Mouse (Mus musculus): ENCODE data around the gene Fam78a.

Gene Fam78a

GRCm38 (mm10) chr2:32068811-32069607 is 15.6 kb downstream of the Fam78a start:
- DNase-seq (ENCODE audit: low spot score in 2 of 2), result no peak

- no peak for DNase-seq (ENCODE audit: low spot score in 2 of 2)
These were observed 18.7 kb downstream of the Fam78a start for GRCm38 (mm10) chr2:32066005-32066404.

- DNase-seq (ENCODE audit: low spot score in 2 of 2), result no peak
These were observed 19.3 kb downstream of the Fam78a start for GRCm38 (mm10) chr2:32065371-32065791.

- DNase-seq (ENCODE audit: low spot score in 2 of 2), result no peak
These were observed 19.7 kb downstream of the Fam78a start for GRCm38 (mm10) chr2:32064913-32065312.

- DNase-seq (ENCODE audit: low spot score in 2 of 2), result no peak
These were observed 21.1 kb downstream of the Fam78a start for GRCm38 (mm10) chr2:32063451-32064151.

- no peak for DNase-seq (ENCODE audit: low spot score in 2 of 2)
These were observed 21.8 kb downstream of the Fam78a start for GRCm38 (mm10) chr2:32062626-32063410.

GRCm38 (mm10) chr2:32061722-32062505 is 22.7 kb downstream of the Fam78a start:
- DNase-seq (ENCODE audit: low spot score in 2 of 2), result no peak

GRCm38 (mm10) chr2:32061189-32061588 is 23.5 kb downstream of the Fam78a start:
- DNase-seq (ENCODE audit: low spot score in 2 of 2), result no peak

GRCm38 (mm10) chr2:32060228-32060805 is 24.3 kb downstream of the Fam78a start:
- no peak for DNase-seq (ENCODE audit: low spot score in 2 of 2)

- no peak for DNase-seq (ENCODE audit: low spot score in 2 of 2)
These were observed 25.0 kb downstream of the Fam78a start for GRCm38 (mm10) chr2:32059613-32060012.

- no peak for DNase-seq (ENCODE audit: low spot score in 2 of 2)
These were observed 25.9 kb downstream of the Fam78a start for GRCm38 (mm10) chr2:32058716-32059115.

GRCm38 (mm10) chr2:32058241-32058640 is 26.4 kb downstream of the Fam78a start:
- no peak for DNase-seq (ENCODE audit: low spot score in 2 of 2)

GRCm38 (mm10) chr2:32057794-32058193 is 26.9 kb downstream of the Fam78a start:
- no peak for DNase-seq (ENCODE audit: low spot score in 2 of 2)

- DNase-seq (ENCODE audit: low spot score in 2 of 2), result no peak
These were observed 27.3 kb downstream of the Fam78a start for GRCm38 (mm10) chr2:32057360-32057759.

GRCm38 (mm10) chr2:32056524-32056923 is 28.1 kb downstream of the Fam78a start:
- DNase-seq (ENCODE audit: low spot score in 2 of 2), result no peak

- DNase-seq (ENCODE audit: low spot score in 2 of 2), result no peak
These were observed 29.2 kb downstream of the Fam78a start for GRCm38 (mm10) chr2:32055357-32055965.

- no peak for DNase-seq (ENCODE audit: low spot score in 2 of 2)
These were observed 32.2 kb downstream of the Fam78a start for GRCm38 (mm10) chr2:32052418-32052817.

GRCm38 (mm10) chr2:32051791-32052190 is 32.9 kb downstream of the Fam78a start:
- DNase-seq (ENCODE audit: low spot score in 2 of 2), result no peak

- DNase-seq (ENCODE audit: low spot score in 2 of 2), result no peak
These were observed 37.3 kb downstream of the Fam78a start for GRCm38 (mm10) chr2:32047323-32047722.

GRCm38 (mm10) chr2:32046009-32046408 is 38.6 kb downstream of the Fam78a start:
- DNase-seq (ENCODE audit: low spot score in 2 of 2), result no peak

GRCm38 (mm10) chr2:32045375-32045774 is 39.3 kb downstream of the Fam78a start:
- no peak for DNase-seq (ENCODE audit: low spot score in 2 of 2)
